Mouse (Mus musculus) forebrain, postnatal 0 days (tissue): ENCODE results near the gene Plk1. TPM values are rescaled to one million over a fixed set of nuclear protein-coding genes. Genes with fewer than 3 reads are reported as not detected.

Source experiments
- ATAC-seq: fragments of 200-750 bp; cut with Nextera tagmentation; 2 replicates; pipeline ENCODE4 v1.8.0; 2017; ENCODE audit warnings: mild to moderate bottlenecking, moderate library complexity
- DNase-seq: peaks from one replicate; pipeline ENCODE4 v3.0.0-alpha.2; 2015
- H3K27ac ChIP-seq: fragments of 300-500 bp; sonication (generic); 2 replicates; pipeline ENCODE4 v1.5.1; 2014; ENCODE audit warnings: low read depth, mild to moderate bottlenecking, antibody characterized with exemption, low read length, moderate library complexity, mixed read lengths
- H3K27me3 ChIP-seq: fragments of 300-500 bp; sonication (generic); 2 replicates; pipeline ENCODE4 v1.6.1; 2014; ENCODE audit warnings: mild to moderate bottlenecking, low read length, mixed read lengths; ENCODE audit not compliant: insufficient read depth
- H3K36me3 ChIP-seq: fragments of 300-500 bp; sonication (generic); 2 replicates; pipeline ENCODE4 v1.6.1; 2014; ENCODE audit warnings: mild to moderate bottlenecking, moderate library complexity; ENCODE audit not compliant: insufficient read depth
- H3K4me1 ChIP-seq: fragments of 300-500 bp; sonication (generic); 2 replicates; pipeline ENCODE4 v1.6.1; 2014; ENCODE audit warnings: antibody characterized with exemption; ENCODE audit not compliant: insufficient read depth
- H3K4me2 ChIP-seq: fragments of 300-500 bp; sonication (generic); 2 replicates; pipeline ENCODE4 v1.6.1; 2014; ENCODE audit warnings: low read depth, mild to moderate bottlenecking, moderate library complexity
- H3K4me3 ChIP-seq: fragments of 300-500 bp; sonication (generic); 2 replicates; pipeline ENCODE4 v1.5.1; 2014; ENCODE audit warnings: low read depth, low read length, mixed read lengths
- H3K9ac ChIP-seq: fragments of 300-500 bp; sonication (generic); 2 replicates; pipeline ENCODE4 v1.6.1; 2014; ENCODE audit warnings: mild to moderate bottlenecking
- H3K9me3 ChIP-seq: fragments of 300-500 bp; sonication (generic); 2 replicates; pipeline ENCODE4 v1.6.1; 2016; ENCODE audit warnings: low read length
- CTCF ChIP-seq: sonication (generic); IDR thresholded peaks from 2 replicates; pipeline ENCODE4 v1.5.1; 2016; ENCODE audit warnings: antibody characterized with exemption, control low read depth, low read depth
- WGBS: fragments of 180-500 bp; shearing (Covaris S2); extraction: QIAGEN DNeasy Blood & Tissue Kit; methylation state at CpG from one replicate; pipeline ENCODE4 v1.1.7; 2014; 5-methylcytosine and 5-hydroxymethylcytosine counted together
- polyA plus RNA-seq: library from polyadenylated mRNA; unstranded; fragments of >200 nt; fragmentation: Nextera tagmentation; extraction: Ambion mirVana; gene quantifications from 2 replicates; pipeline ENCODE4 v1.2.1, GENCODE M21; 2015
- total RNA-seq: library from RNA; depleted of rRNA; stranded (reverse); fragments of >200 nt; gene quantifications from 2 replicates; pipeline ENCODE4 v1.2.3, GENCODE M21; 2014

Gene Plk1
- total and polyA plus RNA-seq, 2 experiments from 2014 or later, result 7.3 to 10.5 TPM

GRCm38 (mm10) chr7:122133338-122133625 lies 26.0 kb upstream of the Plk1 start:
- TF ChIP-seq CTCF, result no peak
- peak; percentile 37 for ATAC-seq
- Histone ChIP-seq H3K36me3 (peaks cover 28% of the 10 kb centered on the region), H3K9ac (peak overlapping the region; percentile 87), H3K9me3 (no peaks in the 10 kb centered on the region), H3K4me1 (peaks cover 8% of the 10 kb centered on the region; the same call in 1 of the 2 replicates), H3K27me3 (no peaks in the 10 kb centered on the region), H3K27ac (peak overlapping the region; percentile 86), H3K4me2 (peak overlapping the region; percentile 89), H3K4me3 (peak overlapping the region; percentile 96)
- DNase-seq, result no peak
- WGBS, result 17% methylated on average over 8 of the region's 8 CpGs

GRCm38 (mm10) chr7:122135070-122135469 lies 24.2 kb upstream of the Plk1 start:
- Histone ChIP-seq H3K27me3 (no peaks in the 10 kb centered on the region), H3K9ac (no peak overlapping the region), H3K36me3 (peaks cover 46% of the 10 kb centered on the region), H3K4me2 (no peak overlapping the region), H3K4me3 (no peak overlapping the region), H3K9me3 (no peaks in the 10 kb centered on the region), H3K27ac (no peak overlapping the region), H3K4me1 (peaks cover 8% of the 10 kb centered on the region; the same call in 1 of the 2 replicates)
- 75% methylated on average over 10 of the region's 10 CpGs for WGBS
- DNase-seq (peak; percentile 14), ATAC-seq (no peak)
- peak; percentile 47 for TF ChIP-seq CTCF

- Histone ChIP-seq H3K36me3 (peaks cover 62% of the 10 kb centered on the region), H3K9me3 (no peaks in the 10 kb centered on the region), H3K4me2 (no peak overlapping the region), H3K27me3 (no peaks in the 10 kb centered on the region), H3K27ac (no peak overlapping the region), H3K4me3 (no peak overlapping the region), H3K9ac (no peak overlapping the region), H3K4me1 (peaks cover 8% of the 10 kb centered on the region; the same call in 1 of the 2 replicates)
- no peak for DNase-seq
- no peak for ATAC-seq
- TF ChIP-seq CTCF, result no peak
Observed at GRCm38 (mm10) chr7:122137071-122137470, 22.2 kb upstream of the Plk1 start.

GRCm38 (mm10) chr7:122138190-122138589 lies 21.0 kb upstream of the Plk1 start:
- H3K4me3 ChIP-seq, result no peak overlapping the region
- no peak overlapping the region for H3K27ac ChIP-seq
- ATAC-seq (no peak), DNase-seq (no peak)
- no peak for TF ChIP-seq CTCF
- peaks cover 72% of the 10 kb centered on the region for H3K36me3 ChIP-seq
- H3K27me3 ChIP-seq, result no peaks in the 10 kb centered on the region
- H3K9me3 ChIP-seq, result no peaks in the 10 kb centered on the region
- no peak overlapping the region for H3K4me2 ChIP-seq
- H3K4me1 ChIP-seq, result peaks cover 8% of the 10 kb centered on the region; the same call in 1 of the 2 replicates
- WGBS, result 95% methylated on average over 5 of the region's 5 CpGs
- H3K9ac ChIP-seq, result no peak overlapping the region

- Histone ChIP-seq H3K27ac (no peak overlapping the region), H3K9ac (no peak overlapping the region), H3K9me3 (no peaks in the 10 kb centered on the region), H3K27me3 (no peaks in the 10 kb centered on the region), H3K4me2 (no peak overlapping the region), H3K4me3 (no peak overlapping the region), H3K36me3 (peaks cover 78% of the 10 kb centered on the region), H3K4me1 (no peaks in the 10 kb centered on the region)
- no peak for ATAC-seq
- TF ChIP-seq CTCF, result no peak
- no peak for DNase-seq
Observed at GRCm38 (mm10) chr7:122140991-122141390, 18.2 kb upstream of the Plk1 start.

GRCm38 (mm10) chr7:122152473-122152872 lies 6.8 kb upstream of the Plk1 start:
- no peak for DNase-seq
- no peaks in the 10 kb centered on the region for H3K9me3 ChIP-seq
- H3K36me3 ChIP-seq, result peaks cover 23% of the 10 kb centered on the region
- no peak for TF ChIP-seq CTCF
- H3K4me3 ChIP-seq, result no peak overlapping the region
- no peak overlapping the region for H3K9ac ChIP-seq
- H3K4me2 ChIP-seq, result no peak overlapping the region
- H3K27me3 ChIP-seq, result no peaks in the 10 kb centered on the region
- WGBS, result 92% methylated on average over 4 of the region's 4 CpGs
- no peak for ATAC-seq
- no peaks in the 10 kb centered on the region for H3K4me1 ChIP-seq
- no peak overlapping the region for H3K27ac ChIP-seq

GRCm38 (mm10) chr7:122158488-122158887 lies 751 bp upstream of the Plk1 start:
- H3K27me3 ChIP-seq, result no peaks in the 10 kb centered on the region
- 3% methylated on average over 13 of the region's 13 CpGs for WGBS
- DNase-seq (no peak), ATAC-seq (no peak)
- TF ChIP-seq CTCF, result no peak
- H3K4me2 ChIP-seq, result peak overlapping the region; percentile 94
- H3K9ac ChIP-seq, result peak overlapping the region; percentile 49
- H3K9me3 ChIP-seq, result no peaks in the 10 kb centered on the region
- H3K36me3 ChIP-seq, result peaks cover 3% of the 10 kb centered on the region; the same call in 1 of the 2 replicates
- no peak overlapping the region for H3K27ac ChIP-seq
- H3K4me3 ChIP-seq, result peak overlapping the region; percentile 42
- H3K4me1 ChIP-seq, result peaks cover 9% of the 10 kb centered on the region

- Histone ChIP-seq H3K4me3 (peak overlapping the region; percentile 42), H3K9ac (peak overlapping the region; percentile 49; the same call in 1 of the 2 replicates), H3K27ac (no peak overlapping the region), H3K27me3 (no peaks in the 10 kb centered on the region), H3K36me3 (peaks cover 2% of the 10 kb centered on the region; the same call in 1 of the 2 replicates), H3K4me1 (peaks cover 9% of the 10 kb centered on the region), H3K9me3 (no peaks in the 10 kb centered on the region), H3K4me2 (peak overlapping the region; percentile 94)
- DNase-seq, result no peak
- TF ChIP-seq CTCF, result no peak
- 3% methylated on average over 12 of the region's 12 CpGs for WGBS
- ATAC-seq, result no peak
Observed at GRCm38 (mm10) chr7:122160037-122160436, 798 bp downstream of the Plk1 start.
